Comparison of ENCODE assay signal across 7 mouse cellular contexts in genomic region chr1:43827002-43827762, GRCm38 (mm10). TPM values are rescaled to one million over a fixed set of nuclear protein-coding genes. Genes with fewer than 3 reads are reported as not detected.
DNase-seq lines count a peak whose midpoint lies in the region; TF ChIP-seq lines count a peak whose summit lies in the region.

No protein-coding gene starts in this region.

- H3K4me3 ChIP-seq in testis, adult 2 months (ENCODE audit: control insufficient read depth, low read depth, low read length) = peak overlapping the region; percentile 91
- H3K4me3 ChIP-seq in left cerebral cortex, adult 2 months = peak overlapping the region; percentile 98
- H3K4me3 ChIP-seq in macrophage (ENCODE audit: inconsistent target) = peak overlapping the region; percentile 76

- intact Hi-C loops in left cerebral cortex, adult 2 months (cut with DNase I) = loop anchor here (1.0 to 5.0 kb wide), 4 partner anchors 50 to 295 kb away; no protein-coding TSS in a partner anchor

- DNase-seq in testis, postnatal 14 days (ENCODE audit: low spot score) = no peak
- DNase-seq in c-Kit-positive CD71-negative TER-119-negative erythroid progenitor cells, embryonic 14.5 days (ENCODE audit: low read depth) = peak; percentile 16
- peak; percentile 58 for DNase-seq in gastrocnemius, postnatal 25 days
- peak; percentile 15 to 36 for DNase-seq in left cerebral cortex, adult 2 months (ENCODE audit: extremely low spot score in 1 of 2, low spot score in 2 of 2)
- peak; percentile 47 to 60 for DNase-seq in spleen, postnatal 10 days (ENCODE audit: low spot score in 2 of 2)

- H3K27ac ChIP-seq in testis, adult 2 months (ENCODE audit: control insufficient read depth, insufficient read depth, low read depth, low read length) = peak overlapping the region; percentile 69
- H3K27ac ChIP-seq in left cerebral cortex, adult 2 months = peak overlapping the region; percentile 92
- peak overlapping the region; percentile 12; the same call in 1 of the 2 replicates for H3K27ac ChIP-seq in macrophage

- peak; percentile 36; the same call in 1 of the 2 replicates for TF ChIP-seq POLR2A in testis, adult 2 months (IDR thresholded peaks at IDR 0.05; ENCODE audit: control insufficient read depth, low read depth, low read length)

- no peak for TF ChIP-seq CTCF in testis, adult 2 months (IDR thresholded peaks at IDR 0.05; ENCODE audit: control insufficient read depth, insufficient read depth, insufficient replicate concordance, low read depth, low read length)
- no peak for TF ChIP-seq CTCF in left cerebral cortex, adult 2 months (IDR thresholded peaks at IDR 0.05)

- peaks cover 5% of the 10 kb centered on the region for H3K4me1 ChIP-seq in testis, adult 2 months (ENCODE audit: control insufficient read depth, insufficient read depth, low read length)

- under 1% methylated on average over 63 of the region's 68 CpGs for WGBS in macrophage (ENCODE audit: missing documents)

- H3K36me3 ChIP-seq in testis, adult 2 months (ENCODE audit: control insufficient read depth, insufficient read depth, low read length) = no peaks in the 10 kb centered on the region
- no peaks in the 10 kb centered on the region for H3K36me3 ChIP-seq in macrophage (ENCODE audit: inconsistent target)

- H3K79me2 ChIP-seq in macrophage (ENCODE audit: inconsistent target) = peaks cover 38% of the 10 kb centered on the region

- no peaks in the 10 kb centered on the region for H3K27me3 ChIP-seq in testis, adult 2 months (ENCODE audit: control insufficient read depth, insufficient read depth, low read length)

RNA-seq across cellular contexts. Expression of gene Uxs1, which starts 0.4 kb away (rescaled TPM):
- polyA plus RNA-seq in testis, adult 2 months (2012; rRNA removed) = 16.3 and 23.7 TPM in 2 replicates
- 10 to 100 TPM; 11.7 to 15.6 TPM for total RNA-seq in gastrocnemius, postnatal 25 days (2021)
- total RNA-seq in left cerebral cortex, adult 2 months (2021) = 10 to 100 TPM; 54.8 to 61.5 TPM
- 10 to 100 TPM in 21 of 26 experiments, 1 to 10 TPM in 5; 4.5 to 28.8 (median 15.9) TPM for total RNA-seq in macrophage (2018; cell fraction: chromatin; rRNA removed)
- 10 to 100 TPM; 19.3 to 31.4 (median 25.0) TPM for total RNA-seq in macrophage (2018; cell fraction: cytosol; rRNA removed)
- total RNA-seq in macrophage (2018; cell fraction: nucleus; rRNA removed) = 10 to 100 TPM in 25 of 26 experiments, 1 to 10 TPM in 1; 8.9 to 38.7 (median 23.2) TPM
- polyA plus RNA-seq in macrophage (2018) = 23.6 to 48.9 TPM (median 37.7 TPM) in 3 replicates

Comparison
In these comparisons a context has a peak if more than half of its experiments do, and no peak if none do; other contexts are left out.
1. H3K27ac ChIP-seq: peak in every context shown above with its lines; median percentile 92 in left cerebral cortex, adult 2 months; 69 in testis, adult 2 months; 12 in macrophage.